ENCODE assay signal across 9 mouse cellular contexts in genomic region chr4:97695414-97696040, GRCm38 (mm10).
DNase-seq lines count a peak whose midpoint lies in the region; TF ChIP-seq lines count a peak whose summit lies in the region.
"Had no signal": no experiment of that assay in that cellular context is flagged by ENCODE, and none has a peak within 500 bp of the region (broad histone marks: within the 10 kb centered on the region; RNA-seq: fewer than 3 reads in every experiment).

No protein-coding gene starts in this region.

- TF ChIP-seq CTCF in embryonic fibroblast, embryonic 13.5 days (IDR thresholded peaks at IDR 0.05; ENCODE audit: borderline replicate concordance, insufficient read depth, low read length), result no peak

- 0 out of 2 replicates have a peak, but pooled peaks cover 9% of the 10 kb centered on the region for H3K4me1 ChIP-seq in embryonic fibroblast, embryonic 13.5 days (ENCODE audit: control insufficient read depth, insufficient read depth, low read length)

- peak; percentile 34 for DNase-seq in 416B (ENCODE audit: low read depth)
- DNase-seq in Muller cell, postnatal 12 days (ENCODE audit: inconsistent ontology term), result peak; percentile 63
- peak; percentile 17 to 36 for DNase-seq in heart, postnatal 36 days
- DNase-seq in thymus, postnatal 36 days, result no peak
- DNase-seq in B cell, adult 2 months, result no peak
- no peak for DNase-seq in right cerebral cortex, adult 2 months (ENCODE audit: low spot score in 2 of 2)

- no peak overlapping the region for H3K4me3 ChIP-seq in embryonic fibroblast, embryonic 13.5 days (ENCODE audit: insufficient read depth, low read length)
- H3K4me3 ChIP-seq: heart, embryonic 13.5 days had no signal

- H3K27ac ChIP-seq in embryonic fibroblast, embryonic 13.5 days (ENCODE audit: insufficient read depth, low read length), result peak overlapping the region; percentile 27; the same call in 1 of the 2 replicates
- H3K27ac ChIP-seq: heart, embryonic 13.5 days; liver, embryonic 14.5 days had no signal

- TF ChIP-seq POLR2A in embryonic fibroblast, embryonic 13.5 days (IDR thresholded peaks at IDR 0.05; ENCODE audit: low read depth, low read length), result no peak

- intact Hi-C loops in heart, postnatal 36 days (cut with DNase I), result no loop called here

Comparison
In these comparisons a context has a peak if more than half of its experiments do, and no peak if none do; other contexts are left out.
1. DNase-seq: peak in 416B (single experiment), Muller cell, postnatal 12 days (single experiment) and heart, postnatal 36 days (2 of 2); none in thymus, postnatal 36 days (0 of 2), B cell, adult 2 months (0 of 2) and right cerebral cortex, adult 2 months (0 of 2).